Mouse (Mus musculus) heart, adult 2 months (tissue): ENCODE data around the gene Cyp2b19.

ENCODE experiments used
- CTCF ChIP-seq: fragments of 200-600 bp; IDR thresholded peaks from 2 replicates; pipeline ENCODE4 v1.8.1; 2022; ENCODE audit warnings: antibody characterized with exemption, mild to moderate bottlenecking, moderate library complexity
- POLR2A ChIP-seq: fragments of 200-500 bp; IDR thresholded peaks from 2 replicates; pipeline ENCODE4 v1.6.1; 2011; ENCODE audit warnings: mild to moderate bottlenecking, low read depth, low read length, control low read depth; ENCODE audit not compliant: insufficient read depth

- TF ChIP-seq CTCF (no peak), POLR2A (no peak)
These were observed at the start of gene Cyp2b19 for GRCm38 (mm10) chr7:26756842-26757241.
